Mouse (Mus musculus) forebrain, embryonic 10.5 days (tissue): ENCODE measurements around the gene Babam2. TPM values are rescaled to one million over a fixed set of nuclear protein-coding genes. Genes with fewer than 3 reads are reported as not detected.
"Not testable (repeated sequence)": the region's sequence is repeated elsewhere in the genome, so short reads cannot be mapped to it uniquely, and the experiment has no call there.

Experiments
- DNase-seq: peaks from one replicate; pipeline ENCODE4 v3.0.0-alpha.2; 2017; ENCODE audit warnings: low spot score; ENCODE audit errors: extremely low spot score
- H3K27ac ChIP-seq: fragments of 300-500 bp; sonication (generic); 2 replicates; pipeline ENCODE4 v1.5.1; 2016; ENCODE audit warnings: mild to moderate bottlenecking
- H3K27me3 ChIP-seq: fragments of 300-500 bp; sonication (generic); 2 replicates; pipeline ENCODE4 v1.6.1; 2016; ENCODE audit warnings: mild to moderate bottlenecking; ENCODE audit not compliant: poor library complexity, severe bottlenecking
- H3K36me3 ChIP-seq: fragments of 300-500 bp; sonication (generic); replicated peaks from 2 replicates; pipeline ENCODE4 v1.6.1; 2016; ENCODE audit warnings: mild to moderate bottlenecking, moderate library complexity
- H3K4me1 ChIP-seq: fragments of 300-500 bp; sonication (generic); 2 replicates; pipeline ENCODE4 v1.6.1; 2016
- H3K4me3 ChIP-seq: fragments of 300-500 bp; sonication (generic); 2 replicates; pipeline ENCODE4 v1.5.1; 2016; ENCODE audit warnings: mild to moderate bottlenecking, moderate library complexity
- H3K9me3 ChIP-seq: fragments of 300-500 bp; sonication (generic); 2 replicates; pipeline ENCODE4 v1.6.1; 2016; ENCODE audit warnings: mild to moderate bottlenecking, moderate library complexity
- WGBS: fragments of 180-500 bp; shearing (Covaris S2); methylation state at CpG from one replicate; pipeline ENCODE4 v1.1.7; 2016; 5-methylcytosine and 5-hydroxymethylcytosine counted together
- polyA plus RNA-seq: library from polyadenylated mRNA; unstranded; fragments of >200 nt; fragmentation: Nextera tagmentation; extraction: Ambion mirVana; gene quantifications from 2 replicates; pipeline ENCODE4 v1.2.1, GENCODE M21; 2016

Gene Babam2
- polyA plus RNA-seq, 1 experiment from 2014 or later, result 51.7 TPM

DNA sequence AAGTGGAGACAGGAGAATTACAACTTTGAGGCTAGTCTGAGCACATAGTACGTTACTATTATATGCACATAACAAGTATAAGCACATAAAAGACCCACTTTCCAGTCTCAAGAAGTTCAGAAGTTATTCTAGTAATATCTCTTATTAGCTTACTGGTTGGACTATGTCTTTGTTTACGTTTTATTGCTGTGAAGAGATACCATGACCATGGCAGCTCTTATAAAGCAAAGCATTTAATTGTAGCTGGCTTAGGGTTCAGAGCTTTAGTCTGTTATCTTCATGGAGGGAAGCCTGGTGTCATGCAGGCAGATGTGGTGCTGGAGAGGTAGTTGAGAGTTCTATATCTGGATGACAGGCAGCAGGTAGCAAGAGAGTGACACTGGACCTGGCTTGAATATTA, 68.3 kb downstream of the Babam2 start:
- peaks cover 14% of the 10 kb centered on the region for H3K4me1 ChIP-seq
- H3K36me3 ChIP-seq, result no peaks in the 10 kb centered on the region
- H3K4me3 ChIP-seq, result no peak overlapping the region
- H3K9me3 ChIP-seq, result no peaks in the 10 kb centered on the region
- WGBS, result 89% methylated on average over 2 of the region's 2 CpGs
- DNase-seq, result no peak
- no peak overlapping the region for H3K27ac ChIP-seq
- H3K27me3 ChIP-seq, result no peaks in the 10 kb centered on the region

DNA sequence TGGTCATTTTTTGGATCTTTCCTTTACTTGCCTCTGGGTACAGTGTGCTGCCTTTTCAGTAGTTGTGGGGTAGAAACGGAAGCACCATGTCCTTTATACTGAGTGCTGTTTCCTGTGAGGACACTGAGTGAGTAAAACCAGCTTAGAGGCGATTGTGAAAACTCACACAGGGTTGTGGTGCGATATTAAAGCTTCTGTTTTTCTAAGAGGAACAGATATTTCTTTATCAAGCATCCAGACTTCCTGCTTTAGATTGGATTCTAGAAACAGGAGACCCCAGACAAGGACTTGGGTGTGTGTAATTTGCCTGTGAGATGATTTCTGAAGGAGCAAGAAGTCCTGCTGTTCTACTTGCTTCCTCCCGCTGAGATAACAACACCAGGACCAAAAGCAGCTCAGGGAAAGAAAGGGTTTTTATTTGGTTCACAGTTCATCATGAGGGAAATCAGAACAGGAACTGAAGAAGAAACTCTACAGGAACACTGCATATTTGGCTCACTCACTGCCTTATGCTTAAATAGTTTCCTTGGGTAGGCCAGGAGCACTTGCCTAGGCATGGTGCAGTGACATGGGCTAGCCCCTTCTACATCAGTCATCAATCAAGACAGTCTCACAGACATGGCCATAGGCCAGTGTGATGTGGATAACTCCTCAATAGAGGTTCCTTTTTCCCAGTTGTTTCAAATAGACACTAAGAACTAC, 69.5 kb downstream of the Babam2 start:
- WGBS, result 63% methylated on average over 4 of the region's 4 CpGs
- Histone ChIP-seq H3K4me3 (no peak overlapping the region), H3K27ac (0 out of 2 replicates have a peak overlapping the region, but pooled peaks have one; percentile 3), H3K27me3 (no peaks in the 10 kb centered on the region), H3K36me3 (no peaks in the 10 kb centered on the region), H3K4me1 (peaks cover 14% of the 10 kb centered on the region), H3K9me3 (no peaks in the 10 kb centered on the region)
- no peak for DNase-seq

- H3K4me1 ChIP-seq, result peaks cover 14% of the 10 kb centered on the region
- no peak overlapping the region for H3K4me3 ChIP-seq
- H3K36me3 ChIP-seq, result no peaks in the 10 kb centered on the region
- DNase-seq, result no peak
- 91% methylated on average over 5 of the region's 5 CpGs for WGBS
- no peaks in the 10 kb centered on the region for H3K27me3 ChIP-seq
- H3K27ac ChIP-seq, result no peak overlapping the region
- no peaks in the 10 kb centered on the region for H3K9me3 ChIP-seq
Measured at GRCm38 (mm10) chr5:31771486-31771885, 74.0 kb downstream of the Babam2 start.

- no peak for DNase-seq
- H3K9me3 ChIP-seq, result no peaks in the 10 kb centered on the region
- no peaks in the 10 kb centered on the region for H3K36me3 ChIP-seq
- H3K27me3 ChIP-seq, result no peaks in the 10 kb centered on the region
- no peak overlapping the region for H3K27ac ChIP-seq
- WGBS, result 92% methylated on average over 4 of the region's 4 CpGs
- peaks cover 11% of the 10 kb centered on the region for H3K4me1 ChIP-seq
- no peak overlapping the region for H3K4me3 ChIP-seq
Measured at GRCm38 (mm10) chr5:31771921-31772320, 74.4 kb downstream of the Babam2 start.

- Histone ChIP-seq H3K27me3 (no peaks in the 10 kb centered on the region), H3K36me3 (no peaks in the 10 kb centered on the region), H3K9me3 (no peaks in the 10 kb centered on the region), H3K4me1 (no peaks in the 10 kb centered on the region), H3K4me3 (no peak overlapping the region), H3K27ac (no peak overlapping the region)
- WGBS, result 94% methylated on average over 6 of the region's 6 CpGs
- no peak for DNase-seq
Measured at GRCm38 (mm10) chr5:31774976-31775375, 77.5 kb downstream of the Babam2 start.

GRCm38 (mm10) chr5:31781624-31782023, 84.1 kb downstream of the Babam2 start:
- DNase-seq, result no peak
- Histone ChIP-seq H3K27me3 (no peaks in the 10 kb centered on the region), H3K4me1 (peaks cover 12% of the 10 kb centered on the region), H3K4me3 (no peak overlapping the region), H3K36me3 (no peaks in the 10 kb centered on the region), H3K9me3 (no peaks in the 10 kb centered on the region), H3K27ac (no peak overlapping the region)
- WGBS, result 84% methylated on average over 5 of the region's 5 CpGs

- H3K27me3 ChIP-seq, result no peaks in the 10 kb centered on the region
- no peak overlapping the region for H3K4me3 ChIP-seq
- WGBS, result 87% methylated on average over 3 of the region's 3 CpGs
- peaks cover 12% of the 10 kb centered on the region for H3K4me1 ChIP-seq
- no peak for DNase-seq
- no peaks in the 10 kb centered on the region for H3K36me3 ChIP-seq
- H3K27ac ChIP-seq, result no peak overlapping the region
- H3K9me3 ChIP-seq, result no peaks in the 10 kb centered on the region
Measured at GRCm38 (mm10) chr5:31787201-31787600, 89.7 kb downstream of the Babam2 start.

DNA sequence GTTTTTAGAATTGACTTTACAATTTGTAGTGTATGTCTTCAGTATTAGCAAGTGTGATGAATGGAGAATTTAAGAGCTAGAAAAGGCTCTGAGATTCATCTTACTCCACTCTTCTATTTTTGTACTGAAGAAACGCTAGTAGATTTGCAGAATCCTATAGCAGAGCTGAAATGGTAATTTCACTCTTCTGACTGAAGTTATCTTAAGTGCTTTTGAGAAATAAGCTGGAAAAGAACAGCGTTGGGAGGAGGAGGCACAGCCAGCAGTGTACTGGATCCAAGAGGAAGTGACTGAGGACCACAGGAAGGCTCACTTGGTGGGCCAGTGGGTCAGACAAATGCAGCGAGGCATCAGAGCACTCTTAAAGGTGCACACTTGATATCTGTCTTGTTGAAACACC, 90.1 kb downstream of the Babam2 start:
- no peaks in the 10 kb centered on the region for H3K36me3 ChIP-seq
- no peak overlapping the region for H3K27ac ChIP-seq
- no peaks in the 10 kb centered on the region for H3K9me3 ChIP-seq
- WGBS, result 88% methylated on average over 3 of the region's 3 CpGs
- H3K4me3 ChIP-seq, result no peak overlapping the region
- H3K4me1 ChIP-seq, result peaks cover 12% of the 10 kb centered on the region
- no peaks in the 10 kb centered on the region for H3K27me3 ChIP-seq
- DNase-seq, result no peak

DNA sequence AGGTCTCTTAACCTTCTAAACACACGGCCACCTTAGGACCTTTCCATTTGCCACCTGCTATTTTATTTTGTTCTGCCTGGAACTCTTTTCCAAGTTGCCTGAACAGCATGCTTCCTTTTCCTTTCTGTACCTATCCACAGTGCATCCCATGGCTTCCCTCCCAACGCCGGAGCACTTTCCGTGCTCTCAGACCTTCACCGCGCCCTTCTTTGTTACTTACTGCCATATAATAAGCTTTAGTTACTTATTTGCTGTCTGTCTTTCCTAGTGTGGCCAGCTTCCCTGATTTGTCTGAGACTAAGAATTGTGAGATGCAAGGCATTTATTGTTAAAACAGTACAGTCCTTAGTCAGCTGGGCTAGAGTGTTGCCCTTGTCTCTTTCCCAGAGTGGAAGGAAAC, 94.9 kb downstream of the Babam2 start:
- Histone ChIP-seq H3K27ac (no peak overlapping the region), H3K9me3 (no peaks in the 10 kb centered on the region), H3K36me3 (no peaks in the 10 kb centered on the region), H3K4me3 (no peak overlapping the region), H3K27me3 (no peaks in the 10 kb centered on the region), H3K4me1 (no peaks in the 10 kb centered on the region)
- DNase-seq, result no peak
- WGBS, result 96% methylated on average over 6 of the region's 6 CpGs

DNA sequence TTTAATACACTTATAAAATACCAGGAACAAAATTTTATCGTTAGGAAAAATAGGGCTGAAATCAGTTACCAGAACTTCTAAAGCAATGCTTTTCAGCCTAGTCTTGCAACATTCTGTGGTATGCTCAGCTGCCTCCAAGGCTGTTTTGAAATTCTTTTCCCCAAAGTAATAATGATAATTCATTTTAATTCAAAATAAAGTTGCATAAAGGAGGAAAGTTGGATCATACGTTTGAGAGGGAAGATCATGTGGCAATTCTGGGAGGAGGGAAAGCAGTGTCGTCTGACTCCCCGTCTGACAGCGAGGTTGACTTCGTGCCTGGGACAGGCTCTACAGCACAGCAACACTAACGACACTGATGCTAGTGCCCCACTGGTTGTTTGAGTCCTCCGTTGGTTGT, 95.4 kb downstream of the Babam2 start:
- H3K4me3 ChIP-seq, result no peak overlapping the region
- WGBS, result 89% methylated on average over 8 of the region's 8 CpGs
- H3K4me1 ChIP-seq, result no peaks in the 10 kb centered on the region
- H3K36me3 ChIP-seq, result no peaks in the 10 kb centered on the region
- no peaks in the 10 kb centered on the region for H3K9me3 ChIP-seq
- no peaks in the 10 kb centered on the region for H3K27me3 ChIP-seq
- no peak for DNase-seq
- H3K27ac ChIP-seq, result no peak overlapping the region

GRCm38 (mm10) chr5:31795414-31795813, 97.9 kb downstream of the Babam2 start:
- no peak overlapping the region for H3K4me3 ChIP-seq
- H3K27me3 ChIP-seq, result no peaks in the 10 kb centered on the region
- no peaks in the 10 kb centered on the region for H3K9me3 ChIP-seq
- no peaks in the 10 kb centered on the region for H3K36me3 ChIP-seq
- H3K27ac ChIP-seq, result no peak overlapping the region
- 93% methylated on average over 3 of the region's 3 CpGs for WGBS
- no peak for DNase-seq
- H3K4me1 ChIP-seq, result no peaks in the 10 kb centered on the region

- Histone ChIP-seq H3K27me3 (no peaks in the 10 kb centered on the region), H3K4me1 (no peaks in the 10 kb centered on the region), H3K4me3 (no peak overlapping the region), H3K27ac (no peak overlapping the region), H3K36me3 (no peaks in the 10 kb centered on the region), H3K9me3 (no peaks in the 10 kb centered on the region)
- no peak for DNase-seq
Measured at GRCm38 (mm10) chr5:31796979-31797378, 99.5 kb downstream of the Babam2 start.

DNA sequence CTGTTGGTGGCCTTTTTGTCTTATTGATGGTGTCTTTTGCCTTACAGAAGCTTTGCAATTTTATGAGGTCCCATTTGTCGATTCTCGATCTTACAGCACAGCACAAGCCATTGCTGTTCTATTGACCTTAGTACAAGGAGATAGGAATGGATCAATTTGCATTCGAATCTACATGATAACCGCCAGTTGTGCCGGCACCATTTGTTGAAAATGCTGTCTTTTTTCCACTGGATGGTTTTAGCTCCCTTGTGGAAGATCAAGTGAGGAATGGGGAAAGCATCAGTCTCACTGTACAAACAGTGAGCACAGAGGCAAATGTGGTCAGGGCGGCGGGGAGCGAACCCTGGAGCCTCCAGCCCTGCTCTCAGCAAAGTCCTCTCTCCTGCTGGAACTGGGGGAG, 106.7 kb downstream of the Babam2 start:
- H3K9me3 ChIP-seq, H3K4me3 ChIP-seq, H3K36me3 ChIP-seq, H3K27me3 ChIP-seq, H3K4me1 ChIP-seq, H3K27ac ChIP-seq, DNase-seq: not testable (repeated sequence)
- WGBS, result 91% methylated on average over 8 of the region's 8 CpGs

- H3K27me3 ChIP-seq, result no peaks in the 10 kb centered on the region
- H3K4me1 ChIP-seq, result peaks cover 9% of the 10 kb centered on the region
- no peak overlapping the region for H3K27ac ChIP-seq
- no peaks in the 10 kb centered on the region for H3K36me3 ChIP-seq
- no peak for DNase-seq
- H3K9me3 ChIP-seq, result no peaks in the 10 kb centered on the region
- WGBS, result 58% methylated on average over 8 of the region's 8 CpGs
- no peak overlapping the region for H3K4me3 ChIP-seq
Measured at GRCm38 (mm10) chr5:31804751-31805150, 107.3 kb downstream of the Babam2 start.
